Mouse (Mus musculus): ENCODE measurements around the gene Nrcam. TPM values are rescaled to one million over a fixed set of nuclear protein-coding genes. Genes with fewer than 3 reads are reported as not detected.

Gene Nrcam
- polyA plus RNA-seq, 1 experiment from 2014 or later = 157 TPM

GRCm38 (mm10) chr12:44378431-44379161 lies 49.9 kb downstream of the Nrcam start:
- 67% methylated on average over 8 of the region's 8 CpGs for WGBS
- 0 out of 2 replicates have a peak, but pooled peaks cover 6% of the 10 kb centered on the region for H3K4me1 ChIP-seq
- H3K27ac ChIP-seq = no peak overlapping the region
- no peaks in the 10 kb centered on the region for H3K27me3 ChIP-seq (replicated peaks)
- ATAC-seq (replicated peaks) = no peak
- no peak overlapping the region for H3K4me3 ChIP-seq
- no peak overlapping the region for H3K9ac ChIP-seq
- H3K36me3 ChIP-seq (replicated peaks) = no peaks in the 10 kb centered on the region
- H3K9me3 ChIP-seq = no peaks in the 10 kb centered on the region
- H3K4me2 ChIP-seq = no peak overlapping the region

- 86% methylated on average over 4 of the region's 4 CpGs for WGBS
- Histone ChIP-seq H3K9me3 (no peaks in the 10 kb centered on the region), H3K27me3 (replicated peaks) (no peaks in the 10 kb centered on the region)
Observed at GRCm38 (mm10) chr12:44380805-44381204, 52.1 kb downstream of the Nrcam start.

GRCm38 (mm10) chr12:44386398-44386797 lies 57.7 kb downstream of the Nrcam start:
- H3K9ac ChIP-seq = no peak overlapping the region
- H3K4me3 ChIP-seq = no peak overlapping the region
- H3K4me1 ChIP-seq = 0 out of 2 replicates have a peak, but pooled peaks cover 5% of the 10 kb centered on the region
- no peak overlapping the region for H3K4me2 ChIP-seq
- H3K36me3 ChIP-seq (replicated peaks) = no peaks in the 10 kb centered on the region
- 28% methylated on average over 7 of the region's 7 CpGs for WGBS
- no peak overlapping the region for H3K27ac ChIP-seq
- no peaks in the 10 kb centered on the region for H3K9me3 ChIP-seq
- ATAC-seq (replicated peaks) = peak; percentile 4; the same call in 1 of the 2 replicates
- H3K27me3 ChIP-seq (replicated peaks) = no peaks in the 10 kb centered on the region

More at GRCm38 (mm10) chr12:44380805-44381204, 52.1 kb downstream of the Nrcam start:
- ATAC-seq (replicated peaks) = no peak
- no peak overlapping the region for H3K4me3 ChIP-seq
- H3K4me2 ChIP-seq = no peak overlapping the region
- H3K36me3 ChIP-seq (replicated peaks) = no peaks in the 10 kb centered on the region
- H3K9ac ChIP-seq = no peak overlapping the region
- H3K27ac ChIP-seq = no peak overlapping the region
- 0 out of 2 replicates have a peak, but pooled peaks cover 2% of the 10 kb centered on the region for H3K4me1 ChIP-seq

GRCm38 (mm10) chr12:44388220-44388619 lies 59.5 kb downstream of the Nrcam start:
- Histone ChIP-seq H3K4me3 (no peak overlapping the region), H3K36me3 (replicated peaks) (no peaks in the 10 kb centered on the region), H3K27me3 (replicated peaks) (no peaks in the 10 kb centered on the region), H3K4me1 (0 out of 2 replicates have a peak, but pooled peaks cover 5% of the 10 kb centered on the region), H3K27ac (no peak overlapping the region), H3K4me2 (no peak overlapping the region), H3K9me3 (no peaks in the 10 kb centered on the region), H3K9ac (no peak overlapping the region)
- ATAC-seq (replicated peaks) = no peak
- 49% methylated on average over 1 of the region's 1 CpGs for WGBS

GRCm38 (mm10) chr12:44390391-44391137 lies 61.9 kb downstream of the Nrcam start:
- Histone ChIP-seq H3K4me3 (no peak overlapping the region), H3K27me3 (replicated peaks) (no peaks in the 10 kb centered on the region), H3K9ac (no peak overlapping the region), H3K36me3 (replicated peaks) (no peaks in the 10 kb centered on the region), H3K27ac (no peak overlapping the region), H3K4me2 (no peak overlapping the region), H3K4me1 (peaks cover 8% of the 10 kb centered on the region; the same call in 1 of the 2 replicates), H3K9me3 (no peaks in the 10 kb centered on the region)
- no peak for ATAC-seq (replicated peaks)
- 65% methylated on average over 5 of the region's 5 CpGs for WGBS

GRCm38 (mm10) chr12:44394901-44395300 lies 66.2 kb downstream of the Nrcam start:
- 76% methylated on average over 3 of the region's 3 CpGs for WGBS

GRCm38 (mm10) chr12:44397782-44398181 lies 69.1 kb downstream of the Nrcam start:
- 22% methylated on average over 5 of the region's 5 CpGs for WGBS
- Histone ChIP-seq H3K4me1 (peaks cover 34% of the 10 kb centered on the region), H3K27me3 (replicated peaks) (no peaks in the 10 kb centered on the region), H3K36me3 (replicated peaks) (no peaks in the 10 kb centered on the region), H3K4me2 (no peak overlapping the region), H3K9ac (no peak overlapping the region), H3K4me3 (no peak overlapping the region), H3K27ac (peak overlapping the region; percentile 51), H3K9me3 (no peaks in the 10 kb centered on the region)
- no peak for ATAC-seq (replicated peaks)

More at GRCm38 (mm10) chr12:44394901-44395300, 66.2 kb downstream of the Nrcam start:
- Histone ChIP-seq H3K27me3 (replicated peaks) (no peaks in the 10 kb centered on the region), H3K36me3 (replicated peaks) (no peaks in the 10 kb centered on the region), H3K4me2 (no peak overlapping the region), H3K4me1 (peaks cover 11% of the 10 kb centered on the region; the same call in 1 of the 2 replicates), H3K9ac (no peak overlapping the region), H3K4me3 (no peak overlapping the region), H3K27ac (no peak overlapping the region), H3K9me3 (no peaks in the 10 kb centered on the region)
- ATAC-seq (replicated peaks) = no peak

GRCm38 (mm10) chr12:44402134-44402533 lies 73.4 kb downstream of the Nrcam start:
- H3K9ac ChIP-seq = no peak overlapping the region

GRCm38 (mm10) chr12:44403270-44403669 lies 74.6 kb downstream of the Nrcam start:
- H3K9me3 ChIP-seq = no peaks in the 10 kb centered on the region
- H3K4me3 ChIP-seq = no peak overlapping the region
- ATAC-seq (replicated peaks) = peak; percentile 48
- H3K4me1 ChIP-seq = peaks cover 50% of the 10 kb centered on the region
- peak overlapping the region; percentile 78 for H3K27ac ChIP-seq
- H3K9ac ChIP-seq = no peak overlapping the region
- no peaks in the 10 kb centered on the region for H3K36me3 ChIP-seq (replicated peaks)
- no peaks in the 10 kb centered on the region for H3K27me3 ChIP-seq (replicated peaks)
- H3K4me2 ChIP-seq = no peak overlapping the region
- WGBS = 59% methylated on average over 1 of the region's 1 CpGs

More at GRCm38 (mm10) chr12:44402134-44402533, 73.4 kb downstream of the Nrcam start:
- WGBS = 24% methylated on average over 1 of the region's 1 CpGs
- H3K4me2 ChIP-seq = no peak overlapping the region
- H3K4me3 ChIP-seq = no peak overlapping the region
- H3K36me3 ChIP-seq (replicated peaks) = no peaks in the 10 kb centered on the region
- peak; percentile 12 for ATAC-seq (replicated peaks)
- peak overlapping the region; percentile 78 for H3K27ac ChIP-seq
- H3K4me1 ChIP-seq = peaks cover 57% of the 10 kb centered on the region
- no peaks in the 10 kb centered on the region for H3K27me3 ChIP-seq (replicated peaks)
- no peaks in the 10 kb centered on the region for H3K9me3 ChIP-seq

- Histone ChIP-seq H3K27me3 (replicated peaks) (no peaks in the 10 kb centered on the region), H3K9ac (no peak overlapping the region), H3K36me3 (replicated peaks) (no peaks in the 10 kb centered on the region), H3K27ac (peak overlapping the region; percentile 78), H3K4me1 (peaks cover 50% of the 10 kb centered on the region), H3K4me3 (no peak overlapping the region), H3K4me2 (no peak overlapping the region), H3K9me3 (no peaks in the 10 kb centered on the region)
- WGBS = 13% methylated on average over 3 of the region's 3 CpGs
- peak; percentile 82 for ATAC-seq (replicated peaks)
Observed at GRCm38 (mm10) chr12:44403731-44404424, 75.2 kb downstream of the Nrcam start.

- Histone ChIP-seq H3K4me3 (no peak overlapping the region), H3K9me3 (no peaks in the 10 kb centered on the region), H3K4me1 (peaks cover 9% of the 10 kb centered on the region), H3K27ac (no peak overlapping the region), H3K4me2 (no peak overlapping the region), H3K9ac (no peak overlapping the region), H3K36me3 (replicated peaks) (no peaks in the 10 kb centered on the region), H3K27me3 (replicated peaks) (no peaks in the 10 kb centered on the region)
- ATAC-seq (replicated peaks) = no peak
- WGBS = 81% methylated on average over 4 of the region's 4 CpGs
Observed at GRCm38 (mm10) chr12:44409786-44410185, 81.1 kb downstream of the Nrcam start.

GRCm38 (mm10) chr12:44411031-44411430 lies 82.3 kb downstream of the Nrcam start:
- no peaks in the 10 kb centered on the region for H3K9me3 ChIP-seq
- no peaks in the 10 kb centered on the region for H3K36me3 ChIP-seq (replicated peaks)
- H3K4me1 ChIP-seq = no peaks in the 10 kb centered on the region
- no peak overlapping the region for H3K9ac ChIP-seq
- no peak overlapping the region for H3K27ac ChIP-seq
- no peak overlapping the region for H3K4me3 ChIP-seq
- no peaks in the 10 kb centered on the region for H3K27me3 ChIP-seq (replicated peaks)
- WGBS = 92% methylated on average over 3 of the region's 3 CpGs
- H3K4me2 ChIP-seq = no peak overlapping the region
- ATAC-seq (replicated peaks) = no peak

All from midbrain, embryonic 15.5 days (tissue).